Mouse (Mus musculus): Measurements from ENCODE around the gene Tmem131. TPM values are rescaled to one million over a fixed set of nuclear protein-coding genes. Genes with fewer than 3 reads are reported as not detected.
A peak's percentile ranks its signal among the peaks of the same experiment; 100 is the strongest.

The Tmem131 gene
- polyA plus RNA-seq, 1 experiment from 2014 or later: 6.5 TPM

- H3K4me1 ChIP-seq: peaks cover 50% of the 10 kb centered on the region
- no peak for ATAC-seq (ENCODE audit: extremely low read depth, insufficient number of reproducible peaks, low FRiP score, low TSS enrichment)
- WGBS: 40% methylated on average over 3 of the region's 3 CpGs
- H3K4me2 ChIP-seq: peak overlapping the region; percentile 78
- H3K9ac ChIP-seq: peak overlapping the region; percentile 100
- no peaks in the 10 kb centered on the region for H3K9me3 ChIP-seq
- no peak overlapping the region for H3K27ac ChIP-seq (replicated peaks)
- H3K27me3 ChIP-seq (replicated peaks): no peaks in the 10 kb centered on the region
- H3K4me3 ChIP-seq: peak overlapping the region; percentile 97
- no peaks in the 10 kb centered on the region for H3K36me3 ChIP-seq
Observed at GRCm38 (mm10) chr1:36937648-36938047, 5.8 kb downstream of the Tmem131 start.

DNA sequence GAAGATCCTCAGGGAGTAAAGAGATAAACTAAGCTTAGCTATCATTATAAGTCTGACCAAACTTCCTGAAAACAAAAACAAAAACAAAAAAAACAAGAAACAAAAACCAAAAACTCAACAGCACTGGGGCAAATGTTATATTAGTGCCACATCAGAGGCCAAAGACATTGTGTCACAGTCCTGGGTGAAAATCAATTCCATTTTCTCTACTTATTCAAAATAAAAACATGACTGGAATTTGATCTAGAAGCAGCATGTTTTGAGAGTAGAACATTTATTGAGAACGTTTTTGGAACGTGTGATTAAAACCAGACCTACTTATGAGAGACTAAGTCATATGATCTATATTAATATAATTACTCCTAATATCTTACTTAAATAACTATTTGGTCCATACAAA, 6.5 kb downstream of the Tmem131 start:
- 60% methylated on average over 2 of the region's 2 CpGs for WGBS
- no peak for ATAC-seq (ENCODE audit: extremely low read depth, insufficient number of reproducible peaks, low FRiP score, low TSS enrichment)
- H3K27me3 ChIP-seq (replicated peaks): no peaks in the 10 kb centered on the region
- no peak overlapping the region for H3K27ac ChIP-seq (replicated peaks)
- no peaks in the 10 kb centered on the region for H3K9me3 ChIP-seq
- H3K4me2 ChIP-seq: peak overlapping the region; percentile 78
- H3K4me1 ChIP-seq: peaks cover 50% of the 10 kb centered on the region
- peak overlapping the region; percentile 97 for H3K4me3 ChIP-seq
- no peak overlapping the region for H3K9ac ChIP-seq
- no peaks in the 10 kb centered on the region for H3K36me3 ChIP-seq

DNA sequence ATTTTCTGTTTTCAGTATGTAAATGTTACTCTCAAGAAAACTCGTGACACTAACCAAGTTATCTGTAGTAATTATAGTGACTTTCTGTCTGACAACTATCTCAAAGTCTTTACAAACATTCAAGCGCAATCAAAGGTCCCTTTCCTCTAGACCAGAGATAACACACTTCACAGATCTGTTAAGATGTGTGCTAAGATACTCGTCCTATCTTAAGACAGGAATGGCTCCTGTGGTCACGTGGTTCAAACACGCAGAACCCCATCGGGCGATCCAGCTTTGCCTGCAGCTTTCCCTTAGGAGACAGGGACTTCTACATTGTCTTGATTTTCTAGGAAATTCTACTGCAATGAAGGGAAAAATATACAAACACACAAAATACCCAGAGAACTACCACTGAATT, 6.9 kb downstream of the Tmem131 start:
- Histone ChIP-seq H3K4me3 (peak overlapping the region; percentile 97; the same call in 1 of the 2 replicates), H3K9me3 (no peaks in the 10 kb centered on the region), H3K27ac (replicated peaks) (no peak overlapping the region), H3K9ac (no peak overlapping the region), H3K4me1 (peaks cover 50% of the 10 kb centered on the region), H3K4me2 (peak overlapping the region; percentile 78), H3K27me3 (replicated peaks) (no peaks in the 10 kb centered on the region), H3K36me3 (no peaks in the 10 kb centered on the region)
- no peak for ATAC-seq (ENCODE audit: extremely low read depth, insufficient number of reproducible peaks, low FRiP score, low TSS enrichment)
- 57% methylated on average over 7 of the region's 7 CpGs for WGBS

DNA sequence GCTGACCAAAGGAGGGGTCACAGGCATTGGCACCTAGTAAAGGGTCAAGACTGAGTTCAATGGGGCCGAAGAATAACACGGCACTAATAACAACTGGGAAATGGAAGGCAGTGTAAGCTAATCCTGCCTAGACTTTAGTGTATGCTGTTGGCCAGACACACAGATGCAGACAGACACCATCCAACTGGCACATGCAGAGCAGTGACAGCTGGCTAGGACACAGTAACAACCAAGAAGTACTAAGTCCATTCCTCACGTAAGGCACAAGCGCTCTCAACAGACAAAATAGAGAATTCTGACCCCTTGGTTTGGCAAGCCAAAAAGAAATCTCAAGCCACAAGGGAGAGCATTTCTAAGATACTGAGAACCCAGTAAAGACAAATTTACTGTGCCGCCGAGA, 8.7 kb downstream of the Tmem131 start:
- ATAC-seq (ENCODE audit: extremely low read depth, insufficient number of reproducible peaks, low FRiP score, low TSS enrichment): no peak
- WGBS: 51% methylated on average over 6 of the region's 6 CpGs

DNA sequence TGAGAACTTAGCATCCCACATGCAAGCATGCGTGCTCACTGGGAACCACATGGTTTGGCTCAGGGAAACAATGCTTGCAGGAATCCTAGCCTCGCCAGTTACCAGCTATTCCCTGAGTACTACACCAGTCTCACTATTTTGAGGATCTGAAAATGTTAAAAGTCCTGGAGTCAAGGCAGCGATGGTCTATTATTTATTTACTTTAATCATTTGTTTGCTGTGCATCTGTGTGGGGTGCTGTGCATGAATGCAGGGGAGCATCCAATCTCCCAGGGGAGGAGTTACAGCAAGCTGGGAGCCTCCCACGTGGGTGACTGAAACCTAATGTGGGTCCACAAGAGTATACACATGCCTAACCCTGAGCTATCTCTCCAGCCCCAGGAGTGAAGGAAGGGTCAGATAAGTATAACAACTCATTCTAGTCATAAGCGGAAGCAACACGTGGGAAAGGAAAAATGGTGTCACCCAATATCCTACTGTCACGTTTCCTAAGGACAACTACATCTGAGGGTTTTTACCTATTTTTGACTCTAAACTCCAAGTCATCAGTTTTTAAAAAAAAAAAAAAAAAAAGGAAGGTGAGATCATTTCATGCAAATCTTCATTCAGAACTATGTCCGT, 9.4 kb downstream of the Tmem131 start:
- Histone ChIP-seq H3K9me3 (no peaks in the 10 kb centered on the region), H3K27me3 (replicated peaks) (no peaks in the 10 kb centered on the region), H3K27ac (replicated peaks) (no peak overlapping the region), H3K4me1 (peaks cover 58% of the 10 kb centered on the region), H3K36me3 (no peaks in the 10 kb centered on the region), H3K9ac (no peak overlapping the region), H3K4me3 (no peak overlapping the region), H3K4me2 (peak overlapping the region; percentile 44)
- 39% methylated on average over 8 of the region's 8 CpGs for WGBS
- no peak for ATAC-seq (ENCODE audit: extremely low read depth, insufficient number of reproducible peaks, low FRiP score, low TSS enrichment)

More for the DNA sequence above, 8.7 kb downstream of the Tmem131 start:
- H3K27ac ChIP-seq (replicated peaks): peak overlapping the region; percentile 28; the same call in 1 of the 2 replicates
- H3K9me3 ChIP-seq: no peaks in the 10 kb centered on the region
- H3K4me2 ChIP-seq: peak overlapping the region; percentile 44
- no peak overlapping the region for H3K4me3 ChIP-seq
- peak overlapping the region; percentile 28; the same call in 1 of the 2 replicates for H3K9ac ChIP-seq
- H3K4me1 ChIP-seq: peaks cover 51% of the 10 kb centered on the region
- H3K27me3 ChIP-seq (replicated peaks): no peaks in the 10 kb centered on the region
- no peaks in the 10 kb centered on the region for H3K36me3 ChIP-seq

- no peaks in the 10 kb centered on the region for H3K36me3 ChIP-seq
- no peak overlapping the region for H3K4me2 ChIP-seq
- H3K9me3 ChIP-seq: no peaks in the 10 kb centered on the region
- WGBS: 85% methylated on average over 1 of the region's 1 CpGs
- H3K27me3 ChIP-seq (replicated peaks): no peaks in the 10 kb centered on the region
- H3K4me1 ChIP-seq: peaks cover 57% of the 10 kb centered on the region
- no peak overlapping the region for H3K4me3 ChIP-seq
- H3K9ac ChIP-seq: no peak overlapping the region
- no peak overlapping the region for H3K27ac ChIP-seq (replicated peaks)
- ATAC-seq (ENCODE audit: extremely low read depth, insufficient number of reproducible peaks, low FRiP score, low TSS enrichment): no peak
Observed at GRCm38 (mm10) chr1:36932231-36932630, 11.2 kb downstream of the Tmem131 start.

- Histone ChIP-seq H3K27ac (replicated peaks) (no peak overlapping the region), H3K4me3 (no peak overlapping the region), H3K27me3 (replicated peaks) (no peaks in the 10 kb centered on the region), H3K9ac (no peak overlapping the region), H3K36me3 (no peaks in the 10 kb centered on the region), H3K4me1 (peaks cover 62% of the 10 kb centered on the region), H3K4me2 (no peak overlapping the region), H3K9me3 (no peaks in the 10 kb centered on the region)
- no peak for ATAC-seq (ENCODE audit: extremely low read depth, insufficient number of reproducible peaks, low FRiP score, low TSS enrichment)
- WGBS: 83% methylated on average over 8 of the region's 8 CpGs
Observed at GRCm38 (mm10) chr1:36930911-36931310, 12.6 kb downstream of the Tmem131 start.

- Histone ChIP-seq H3K4me2 (no peak overlapping the region), H3K4me3 (no peak overlapping the region), H3K27ac (replicated peaks) (no peak overlapping the region), H3K9me3 (no peaks in the 10 kb centered on the region), H3K9ac (no peak overlapping the region), H3K27me3 (replicated peaks) (no peaks in the 10 kb centered on the region), H3K4me1 (peaks cover 60% of the 10 kb centered on the region), H3K36me3 (no peaks in the 10 kb centered on the region)
- no peak for ATAC-seq (ENCODE audit: extremely low read depth, insufficient number of reproducible peaks, low FRiP score, low TSS enrichment)
- 86% methylated on average over 2 of the region's 2 CpGs for WGBS
Observed at GRCm38 (mm10) chr1:36929996-36930395, 13.5 kb downstream of the Tmem131 start.

DNA sequence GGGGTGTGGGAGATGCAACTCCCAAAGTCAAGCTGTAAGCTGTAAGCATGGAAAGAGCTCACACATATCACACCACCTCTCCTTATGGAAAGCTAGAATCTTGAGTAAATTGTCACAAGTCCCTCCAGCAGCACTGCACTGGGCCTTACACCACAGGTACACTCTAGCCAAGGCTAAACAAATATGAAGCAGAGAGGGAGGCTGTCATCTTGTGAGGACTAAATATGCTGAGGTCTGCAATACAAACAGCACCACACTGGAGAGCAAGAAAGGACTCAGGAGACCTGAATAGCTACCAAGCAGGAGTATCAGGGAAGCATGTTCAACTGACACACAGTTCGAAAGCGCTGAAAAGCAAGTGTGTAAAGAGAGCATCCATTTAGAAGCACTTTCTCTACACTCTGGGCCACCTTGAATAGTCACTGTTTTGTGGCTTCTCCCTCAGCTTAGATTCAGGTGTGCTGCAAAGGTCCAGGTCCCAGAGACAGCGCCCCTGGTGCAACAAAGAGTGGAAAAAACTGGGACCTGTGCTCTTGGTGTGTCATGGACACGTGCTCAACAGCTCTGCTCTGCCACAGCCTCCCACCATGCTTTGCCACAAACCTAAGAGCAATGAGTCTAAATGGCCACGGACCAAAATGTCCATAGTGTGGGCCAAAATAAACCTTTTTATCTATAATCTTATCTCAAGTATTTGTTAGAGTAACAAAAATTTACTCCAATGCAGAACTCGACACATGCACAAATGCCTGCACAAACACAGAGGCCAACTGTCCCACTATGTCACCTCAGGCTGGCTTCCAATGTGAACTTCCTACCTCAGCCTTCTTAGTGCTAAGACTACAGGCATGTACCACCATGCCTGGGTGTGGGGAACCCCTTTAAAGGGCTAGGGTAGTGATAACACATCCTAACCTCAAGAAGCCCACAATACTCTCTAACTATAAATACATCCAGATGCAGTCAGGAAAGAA, 14.8 kb downstream of the Tmem131 start:
- Histone ChIP-seq H3K27ac (replicated peaks) (no peak overlapping the region), H3K4me1 (peaks cover 60% of the 10 kb centered on the region), H3K36me3 (no peaks in the 10 kb centered on the region), H3K4me3 (no peak overlapping the region), H3K4me2 (no peak overlapping the region), H3K9ac (0 out of 2 replicates have a peak overlapping the region, but pooled peaks have one; percentile 33), H3K27me3 (replicated peaks) (no peaks in the 10 kb centered on the region), H3K9me3 (no peaks in the 10 kb centered on the region)
- ATAC-seq (ENCODE audit: extremely low read depth, insufficient number of reproducible peaks, low FRiP score, low TSS enrichment): no peak
- WGBS: 67% methylated on average over 6 of the region's 6 CpGs

DNA sequence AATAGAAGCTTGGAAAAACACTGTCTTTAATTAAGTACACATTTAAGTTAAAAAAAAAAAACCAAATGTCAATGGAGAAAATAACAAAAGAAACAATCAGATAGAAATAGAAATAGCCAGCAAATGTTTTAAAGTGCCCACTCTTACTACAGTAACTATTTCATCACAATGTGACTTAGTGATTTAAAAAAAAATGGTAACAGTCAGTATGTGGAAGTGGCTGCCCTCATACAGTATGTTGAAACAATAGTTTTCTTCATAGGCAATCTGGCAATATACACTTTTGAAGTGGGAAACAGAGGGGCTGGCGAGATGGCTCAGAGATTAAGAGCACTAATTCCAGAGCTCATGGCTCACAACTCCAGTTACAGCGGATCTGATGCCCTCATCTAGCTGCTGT, 15.9 kb downstream of the Tmem131 start:
- H3K27ac ChIP-seq (replicated peaks): no peak overlapping the region
- H3K4me2 ChIP-seq: no peak overlapping the region
- H3K4me3 ChIP-seq: no peak overlapping the region
- H3K4me1 ChIP-seq: peaks cover 66% of the 10 kb centered on the region
- no peaks in the 10 kb centered on the region for H3K27me3 ChIP-seq (replicated peaks)
- no peak overlapping the region for H3K9ac ChIP-seq
- no peak for ATAC-seq (ENCODE audit: extremely low read depth, insufficient number of reproducible peaks, low FRiP score, low TSS enrichment)
- no peaks in the 10 kb centered on the region for H3K36me3 ChIP-seq
- H3K9me3 ChIP-seq: no peaks in the 10 kb centered on the region
- 79% methylated on average over 2 of the region's 2 CpGs for WGBS

DNA sequence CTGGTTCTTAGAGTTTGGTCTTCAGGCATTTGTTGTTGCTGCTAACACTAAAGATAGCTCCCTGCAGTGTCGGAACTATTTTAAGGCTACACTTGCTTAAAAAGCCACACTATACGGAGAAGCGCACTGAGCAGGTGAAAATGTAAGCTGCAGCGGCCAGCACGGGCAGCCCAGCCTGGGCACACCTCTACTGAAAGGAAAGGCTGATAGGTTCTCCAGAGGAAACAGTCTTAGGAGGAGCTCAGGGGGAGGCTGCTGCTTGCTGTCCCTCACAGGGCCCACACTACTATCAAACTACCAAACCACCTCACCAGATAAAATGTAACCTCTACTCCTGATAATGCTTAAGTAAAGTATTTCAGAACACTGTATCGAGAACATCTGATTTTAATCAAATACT, 16.7 kb downstream of the Tmem131 start:
- Histone ChIP-seq H3K27me3 (replicated peaks) (no peaks in the 10 kb centered on the region), H3K27ac (replicated peaks) (peak overlapping the region; percentile 48; the same call in 1 of the 2 replicates), H3K9me3 (no peaks in the 10 kb centered on the region), H3K4me3 (no peak overlapping the region), H3K4me1 (peaks cover 74% of the 10 kb centered on the region), H3K9ac (peak overlapping the region; percentile 38), H3K36me3 (no peaks in the 10 kb centered on the region), H3K4me2 (peak overlapping the region; percentile 45)
- 36% methylated on average over 6 of the region's 6 CpGs for WGBS
- no peak for ATAC-seq (ENCODE audit: extremely low read depth, insufficient number of reproducible peaks, low FRiP score, low TSS enrichment)
